Mouse (Mus musculus) layer of hippocampus, postnatal 10 days (tissue): Measurements from ENCODE around the gene Scimp. TPM values are rescaled to one million over a fixed set of nuclear protein-coding genes. Genes with fewer than 3 reads are reported as not detected.
A peak's percentile ranks its signal among the peaks of the same experiment; 100 is the strongest.
"Not testable (repeated sequence)": the region's sequence is repeated elsewhere in the genome, so short reads cannot be mapped to it uniquely, and the experiment has no call there.

Experiments
- DNase-seq, 2 experiments: peaks; one replicate each; pipeline ENCODE4 v3.0.0; 2021; ENCODE audit warnings: low spot score in 2 of 2
- total RNA-seq, 2 experiments: library from RNA; stranded (reverse); gene quantifications; 2 replicates each; pipeline ENCODE4 v1.2.3; 2021

Gene Scimp
- total RNA-seq, 2 experiments from 2014 or later = not detected

GRCm38 (mm10) chr11:70776830-70777571, 35.4 kb downstream of the Scimp start:
- DNase-seq = peak; percentile 65 to 83

GRCm38 (mm10) chr11:70770804-70771203, 41.6 kb downstream of the Scimp start:
- no peak for DNase-seq

GRCm38 (mm10) chr11:70765776-70766445, 46.5 kb downstream of the Scimp start:
- DNase-seq = no peak

- peak; percentile 79 to 84 for DNase-seq
Measured at GRCm38 (mm10) chr11:70763936-70764808, 48.2 kb downstream of the Scimp start, which contains the start of gene Zfp3. TSS of gene Zfp3 (plus strand) at chr11:70764209.

- DNase-seq = no peak
Measured at GRCm38 (mm10) chr11:70763582-70763935, 48.8 kb downstream of the Scimp start.

- DNase-seq = no peak
Measured at GRCm38 (mm10) chr11:70762641-70763040, 49.7 kb downstream of the Scimp start.

GRCm38 (mm10) chr11:70760446-70760845, 51.9 kb downstream of the Scimp start:
- not testable (repeated sequence) for DNase-seq

GRCm38 (mm10) chr11:70755645-70756044, 56.7 kb downstream of the Scimp start:
- DNase-seq = peak; percentile 91 to 93

GRCm38 (mm10) chr11:70754958-70755357, 57.4 kb downstream of the Scimp start:
- no peak for DNase-seq

- no peak for DNase-seq
Measured at GRCm38 (mm10) chr11:70754476-70754875, 57.9 kb downstream of the Scimp start.

GRCm38 (mm10) chr11:70753146-70753545, 59.2 kb downstream of the Scimp start:
- DNase-seq = no peak

- DNase-seq = no peak
Measured at GRCm38 (mm10) chr11:70752337-70753017, 59.9 kb downstream of the Scimp start.

- DNase-seq = no peak
Measured at GRCm38 (mm10) chr11:70747876-70748545, 64.4 kb downstream of the Scimp start.

- no peak for DNase-seq
Measured at GRCm38 (mm10) chr11:70745636-70746035, 66.8 kb downstream of the Scimp start.

- DNase-seq = peak; percentile 46 to 62
Measured at GRCm38 (mm10) chr11:70742581-70743459, 69.6 kb downstream of the Scimp start.

- peak in 1 of 2 experiments; percentile 42 for DNase-seq
Measured at GRCm38 (mm10) chr11:70742117-70742516, 70.3 kb downstream of the Scimp start.

- DNase-seq = no peak
Measured at GRCm38 (mm10) chr11:70741603-70742002, 70.8 kb downstream of the Scimp start.
